Mouse (Mus musculus): Measurements from ENCODE around the gene Ctso. TPM values are rescaled to one million over a fixed set of nuclear protein-coding genes. Genes with fewer than 3 reads are reported as not detected.

The Ctso gene
- polyA plus RNA-seq, 1 experiment from 2014 or later, result 14.2 TPM

GRCm38 (mm10) chr3:81995988-81996387 lies 63.6 kb downstream of the Ctso start:
- Histone ChIP-seq H3K4me2 (no peak overlapping the region), H3K9ac (no peak overlapping the region), H3K4me3 (replicated peaks) (no peak overlapping the region), H3K27me3 (no peaks in the 10 kb centered on the region), H3K27ac (no peak overlapping the region), H3K36me3 (no peaks in the 10 kb centered on the region), H3K4me1 (no peaks in the 10 kb centered on the region), H3K9me3 (replicated peaks) (no peaks in the 10 kb centered on the region)
- no peak for ATAC-seq (replicated peaks; ENCODE audit: low FRiP score)
- 2% methylated on average over 1 of the region's 1 CpGs for WGBS

Other genes with a start within 250 kb of the Ctso start
- 0.09 and 0.19 TPM in 2 replicates for gene Tdo2, start 43.6 kb downstream of the Ctso start, polyA plus RNA-seq (2015; fragmentation: Nextera tagmentation; extraction: Ambion mirVana)
- gene Asic5, start 49.7 kb downstream of the Ctso start, polyA plus RNA-seq (2015; fragmentation: Nextera tagmentation; extraction: Ambion mirVana), result not detected in 2 replicates
- gene Gucy1b1, start 142.1 kb downstream of the Ctso start, polyA plus RNA-seq (2015; fragmentation: Nextera tagmentation; extraction: Ambion mirVana), result 34.1 and 34.3 TPM in 2 replicates
- gene Gucy1a1, start 213.2 kb downstream of the Ctso start, polyA plus RNA-seq (2015; fragmentation: Nextera tagmentation; extraction: Ambion mirVana), result 63.3 and 65.9 TPM in 2 replicates